Mouse (Mus musculus) megakaryocyte, embryonic 14.5 days (primary cell): Measurements from ENCODE around the gene Sgca.

Experiments used
- FLI1 ChIP-seq: IDR thresholded peaks from 2 replicates; pipeline ENCODE4 v1.6.1; 2012; ENCODE audit warnings: low read length, inconsistent platforms, mixed read lengths
- GATA1 ChIP-seq: IDR thresholded peaks from 3 replicates; pipeline ENCODE4 v1.6.1; 2012; ENCODE audit warnings: mixed read lengths, low read length, inconsistent platforms, borderline replicate concordance

- TF ChIP-seq GATA1, result no peak
- TF ChIP-seq FLI1, result no peak
These were observed 46.5 kb downstream of the Sgca start for GRCm38 (mm10) chr11:94929599-94929998.
